Mouse (Mus musculus): ENCODE data around the gene Slc38a9.

DNA sequence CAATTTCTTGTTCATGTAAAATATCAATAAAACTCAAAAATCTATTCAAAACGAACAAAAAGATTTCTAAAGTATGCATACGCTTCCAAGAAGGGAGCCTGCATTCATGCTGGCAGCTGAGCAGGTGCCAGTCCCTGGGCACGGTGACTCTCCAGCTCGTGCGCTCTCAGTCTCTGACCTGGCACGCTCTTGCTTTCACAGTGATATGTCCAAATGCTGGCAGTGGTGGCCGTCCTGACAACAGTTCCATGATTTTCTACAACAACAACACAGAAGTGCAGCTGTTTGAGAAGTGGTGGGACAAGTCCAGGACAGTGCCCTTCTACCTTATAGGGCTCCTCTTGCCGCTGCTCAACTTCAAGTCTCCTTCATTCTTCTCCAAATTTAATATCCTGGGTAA is 40.7 kb downstream of the Slc38a9 start:
- TF ChIP-seq CHD2 (IDR thresholded peaks at IDR 0.05; ENCODE audit: low read depth, low read length) (no peak), HCFC1 (IDR thresholded peaks at IDR 0.05; ENCODE audit: borderline replicate concordance, insufficient read depth, low read length) (no peak), ZNF384 (IDR thresholded peaks at IDR 0.05; ENCODE audit: low read depth, low read length) (no peak), MAFK (IDR thresholded peaks at IDR 0.05; ENCODE audit: insufficient read depth, low read depth, low read length) (no peak), ZC3H11A (IDR thresholded peaks at IDR 0.05; ENCODE audit: borderline replicate concordance, low read depth, low read length) (no peak)
